Mouse (Mus musculus): ENCODE data around the gene Syne3. TPM values are rescaled to one million over a fixed set of nuclear protein-coding genes. Genes with fewer than 3 reads are reported as not detected.
A peak's percentile ranks its signal among the peaks of the same experiment; 100 is the strongest.

Gene Syne3
- total RNA-seq, 2 experiments from 2014 or later = 7.3 to 7.8 TPM

GRCm38 (mm10) chr12:104998541-104998940 lies 11.1 kb downstream of the Syne3 start:
- DNase-seq = no peak

- DNase-seq = no peak
Measured at GRCm38 (mm10) chr12:104997641-104998293, 11.8 kb downstream of the Syne3 start.

- no peak for DNase-seq
Measured at GRCm38 (mm10) chr12:104997159-104997558, 12.4 kb downstream of the Syne3 start.

GRCm38 (mm10) chr12:104996012-104996728 lies 13.4 kb downstream of the Syne3 start:
- no peak for DNase-seq

- DNase-seq = no peak
Measured at GRCm38 (mm10) chr12:104995259-104995876, 14.2 kb downstream of the Syne3 start.

GRCm38 (mm10) chr12:104992838-104993237 lies 16.8 kb downstream of the Syne3 start:
- DNase-seq = peak; percentile 65

GRCm38 (mm10) chr12:104992123-104992741 lies 17.4 kb downstream of the Syne3 start:
- no peak for DNase-seq

GRCm38 (mm10) chr12:104990741-104991454 lies 18.7 kb downstream of the Syne3 start:
- peak; percentile 28 for DNase-seq

- no peak for DNase-seq
Measured at GRCm38 (mm10) chr12:104987936-104988335, 21.7 kb downstream of the Syne3 start.

- no peak for DNase-seq
Measured at GRCm38 (mm10) chr12:104986781-104987180, 22.8 kb downstream of the Syne3 start.

- peak; percentile 51 for DNase-seq
Measured at GRCm38 (mm10) chr12:104986001-104986400, 23.6 kb downstream of the Syne3 start.

- no peak for DNase-seq
Measured at GRCm38 (mm10) chr12:104985088-104985487, 24.5 kb downstream of the Syne3 start.

- peak; percentile 28 for DNase-seq
Measured at GRCm38 (mm10) chr12:104983476-104983875, 26.1 kb downstream of the Syne3 start.

- peak; percentile 27 for DNase-seq
Measured at GRCm38 (mm10) chr12:104978943-104979723, 30.5 kb downstream of the Syne3 start.

GRCm38 (mm10) chr12:104978420-104978819 lies 31.2 kb downstream of the Syne3 start:
- DNase-seq = peak; percentile 61

- no peak for DNase-seq
Measured at GRCm38 (mm10) chr12:104976903-104977302, 32.7 kb downstream of the Syne3 start.

- DNase-seq = no peak
Measured at GRCm38 (mm10) chr12:104976331-104976817, 33.2 kb downstream of the Syne3 start.

GRCm38 (mm10) chr12:104972860-104973259 lies 36.7 kb downstream of the Syne3 start:
- peak; percentile 74 for DNase-seq

GRCm38 (mm10) chr12:104969618-104970017 lies 40.0 kb downstream of the Syne3 start:
- DNase-seq = no peak

- DNase-seq = no peak
Measured at GRCm38 (mm10) chr12:104969177-104969576, 40.4 kb downstream of the Syne3 start.
